Mouse (Mus musculus): Measurements from ENCODE around the gene Lim2.

GRCm38 (mm10) chr7:43429500-43429899 lies 2.0 kb downstream of the Lim2 start:
- TF ChIP-seq CTCF (IDR thresholded peaks at IDR 0.05) (no peak), POLR2A (IDR thresholded peaks at IDR 0.05; ENCODE audit: insufficient read depth, low read depth, low read length) (no peak), EP300 (IDR thresholded peaks at IDR 0.05; ENCODE audit: insufficient read depth, low read depth, low read length) (no peak)

Data from heart, adult 2 months (tissue).